Mouse (Mus musculus) MEL (cell line): ENCODE results near the gene Arhgap21. TPM values are rescaled to one million over a fixed set of nuclear protein-coding genes. Genes with fewer than 3 reads are reported as not detected.

Experiments
- DNase-seq: peaks from one replicate; pipeline ENCODE4 v3.0.0; 2011; ENCODE audit warnings: low read depth, low spot score
- H3K27ac ChIP-seq: 2 replicates; pipeline ENCODE4 v1.5.1; 2012; ENCODE audit warnings: low read depth, mild to moderate bottlenecking, control low read depth, low read length, moderate library complexity; ENCODE audit not compliant: control insufficient read depth
- H3K27me3 ChIP-seq, 2 experiments: fragments of 150-350 bp in 1 of 2; sonication (generic) in 1 of 2; 2 replicates each; pipeline ENCODE4 v1.6.1; 2012; ENCODE audit warnings: low read length in 2 of 2, mild to moderate bottlenecking in 2 of 2, improper control_type of control experiment in 1 of 2, moderate library complexity in 1 of 2; ENCODE audit not compliant: insufficient read depth in 2 of 2, control insufficient read depth in 1 of 2
- H3K36me3 ChIP-seq, 2 experiments: 2 replicates each; pipeline ENCODE4 v1.6.1; 2012 to 2014; ENCODE audit warnings: low read length in 2 of 2, improper control_type of control experiment in 1 of 2, inconsistent platforms in 1 of 2, mild to moderate bottlenecking in 1 of 2; ENCODE audit not compliant: insufficient read depth in 2 of 2, control insufficient read depth in 1 of 2
- H3K4me1 ChIP-seq, 2 experiments: fragments of 150-350 bp in 1 of 2; sonication (generic) in 1 of 2; 2 replicates each; pipeline ENCODE4 v1.6.1; 2012; ENCODE audit warnings: low read length in 2 of 2, improper control_type of control experiment in 1 of 2, mild to moderate bottlenecking in 1 of 2; ENCODE audit not compliant: insufficient read depth in 2 of 2, control insufficient read depth in 1 of 2
- H3K4me3 ChIP-seq, 2 experiments: fragments of 150-350 bp in 1 of 2; sonication (generic) in 1 of 2; 2 replicates each; pipeline ENCODE4 v1.5.1; 2012; ENCODE audit warnings: low read depth in 2 of 2, low read length in 2 of 2, mild to moderate bottlenecking in 2 of 2, moderate library complexity in 2 of 2, control low read depth in 1 of 2, improper control_type of control experiment in 1 of 2; ENCODE audit not compliant: control insufficient read depth in 1 of 2, insufficient read depth in 1 of 2
- H3K79me2 ChIP-seq: 2 replicates; pipeline ENCODE4 v1.6.1; 2012; ENCODE audit warnings: mild to moderate bottlenecking, low read length, moderate library complexity; ENCODE audit not compliant: control insufficient read depth, poor library complexity, insufficient read depth
- H3K9ac ChIP-seq: 2 replicates; pipeline ENCODE4 v1.6.1; 2012; ENCODE audit warnings: low read depth, mild to moderate bottlenecking, control low read depth, low read length, moderate library complexity; ENCODE audit not compliant: control insufficient read depth, poor library complexity, severe bottlenecking
- H3K9me3 ChIP-seq: fragments of 150-350 bp; sonication (generic); replicated peaks from 2 replicates; pipeline ENCODE4 v1.6.1; 2012; ENCODE audit warnings: mild to moderate bottlenecking, low read length, improper control_type of control experiment, moderate library complexity; ENCODE audit not compliant: insufficient read depth
- BHLHE40 ChIP-seq: IDR thresholded peaks from 2 replicates; pipeline ENCODE4 v1.6.1; 2012; ENCODE audit warnings: low read depth, mild to moderate bottlenecking, inconsistent platforms, low read length, improper control_type of control experiment, borderline replicate concordance
- CHD1 ChIP-seq: IDR thresholded peaks from 2 replicates; pipeline ENCODE4 v1.6.1; 2012; ENCODE audit warnings: low read depth, mild to moderate bottlenecking, inconsistent platforms, low read length, improper control_type of control experiment
- CHD2 ChIP-seq: IDR thresholded peaks from 2 replicates; pipeline ENCODE4 v1.6.1; 2011; ENCODE audit warnings: low read length, improper control_type of control experiment
- E2F4 ChIP-seq: IDR thresholded peaks from 2 replicates; pipeline ENCODE4 v1.6.1; 2011; ENCODE audit warnings: low read depth, low read length, improper control_type of control experiment, borderline replicate concordance
- ELF1 ChIP-seq: IDR thresholded peaks from 2 replicates; pipeline ENCODE4 v1.6.1; 2014; ENCODE audit warnings: low read depth, mild to moderate bottlenecking, inconsistent platforms, low read length, improper control_type of control experiment, moderate library complexity
- EP300 ChIP-seq, 2 experiments: IDR thresholded peaks; 2 replicates each; pipeline ENCODE4 v1.6.1; 2011; ENCODE audit warnings: improper control_type of control experiment in 2 of 2, low read length in 2 of 2, low read depth in 1 of 2, mild to moderate bottlenecking in 1 of 2
- ETS1 ChIP-seq: IDR thresholded peaks from 2 replicates; pipeline ENCODE4 v1.6.1; 2012; ENCODE audit warnings: low read depth, mild to moderate bottlenecking, inconsistent platforms, low read length, improper control_type of control experiment, moderate library complexity
- GATA1 ChIP-seq: IDR thresholded peaks from 2 replicates; pipeline ENCODE4 v1.6.1; 2011; ENCODE audit warnings: low read depth, low read length, improper control_type of control experiment
- HCFC1 ChIP-seq: IDR thresholded peaks from 2 replicates; pipeline ENCODE4 v1.6.1; 2012; ENCODE audit warnings: low read depth, mild to moderate bottlenecking, inconsistent platforms, low read length, improper control_type of control experiment, moderate library complexity
- JUND ChIP-seq: IDR thresholded peaks from 2 replicates; pipeline ENCODE4 v1.6.1; 2011; ENCODE audit warnings: low read depth, mild to moderate bottlenecking, improper control_type of control experiment, low read length
- KAT2A ChIP-seq: conservative IDR thresholded peaks from 2 replicates; pipeline ENCODE4 v1.6.1; 2012; ENCODE audit warnings: low read depth, low read length, improper control_type of control experiment, inconsistent platforms
- MEF2A ChIP-seq: IDR thresholded peaks from 2 replicates; pipeline ENCODE4 v1.6.1; 2014; ENCODE audit warnings: low read depth, mild to moderate bottlenecking, inconsistent platforms, low read length, improper control_type of control experiment; ENCODE audit not compliant: poor library complexity, insufficient replicate concordance, severe bottlenecking; ENCODE audit errors: extremely low read depth
- MYC ChIP-seq: IDR thresholded peaks from 2 replicates; pipeline ENCODE4 v1.6.1; 2011; ENCODE audit warnings: low read depth, mild to moderate bottlenecking, low read length, improper control_type of control experiment, moderate library complexity
- POLR2AphosphoS5 ChIP-seq: IDR thresholded peaks from 2 replicates; pipeline ENCODE4 v1.6.1; 2012; ENCODE audit warnings: low read depth, borderline replicate concordance, mild to moderate bottlenecking, inconsistent platforms, low read length, moderate library complexity, mixed read lengths
- SIN3A ChIP-seq: IDR thresholded peaks from 2 replicates; pipeline ENCODE4 v1.6.1; 2012; ENCODE audit warnings: low read length, improper control_type of control experiment, inconsistent platforms
- TAL1 ChIP-seq: IDR thresholded peaks from 2 replicates; pipeline ENCODE4 v1.6.1; 2012; ENCODE audit warnings: mild to moderate bottlenecking, inconsistent platforms, low read length, moderate library complexity, mixed read lengths
- TCF12 ChIP-seq: IDR thresholded peaks from 2 replicates; pipeline ENCODE4 v1.6.1; 2014; ENCODE audit warnings: low read depth, mild to moderate bottlenecking, inconsistent platforms, low read length, improper control_type of control experiment, moderate library complexity
- ZKSCAN1 ChIP-seq: IDR thresholded peaks from 2 replicates; pipeline ENCODE4 v1.6.1; 2012; ENCODE audit warnings: low read depth, mild to moderate bottlenecking, inconsistent platforms, low read length, improper control_type of control experiment, moderate library complexity
- ZMIZ1 ChIP-seq: IDR thresholded peaks from 2 replicates; pipeline ENCODE4 v1.6.1; 2012; ENCODE audit warnings: low read depth, mild to moderate bottlenecking, inconsistent platforms, low read length, improper control_type of control experiment, moderate library complexity
- polyA plus RNA-seq, 2 experiments: library from polyadenylated mRNA; stranded (reverse) in 1 of 2; unstranded in 1 of 2; fragments of >175 nt in 1 of 2; fragments of >200 nt in 1 of 2; gene quantifications; 2 replicates each; pipeline versions ENCODE4 v1.2.1 to v1.2.4; 2012; ENCODE audit warnings: low replicate concordance in 2 of 2, low read depth in 1 of 2; ENCODE audit not compliant: insufficient read length in 2 of 2, insufficient read depth in 1 of 2, missing spikeins in 1 of 2
- total RNA-seq: library from RNA; depleted of rRNA; stranded (reverse); fragments of 300-350 nt; gene quantifications from 2 replicates; pipeline ENCODE4 v1.2.3, GENCODE M21; 2012

Arhgap21 gene
- total and polyA plus RNA-seq, 3 experiments = 12.4 to 104 (median 30.6) TPM

DNA sequence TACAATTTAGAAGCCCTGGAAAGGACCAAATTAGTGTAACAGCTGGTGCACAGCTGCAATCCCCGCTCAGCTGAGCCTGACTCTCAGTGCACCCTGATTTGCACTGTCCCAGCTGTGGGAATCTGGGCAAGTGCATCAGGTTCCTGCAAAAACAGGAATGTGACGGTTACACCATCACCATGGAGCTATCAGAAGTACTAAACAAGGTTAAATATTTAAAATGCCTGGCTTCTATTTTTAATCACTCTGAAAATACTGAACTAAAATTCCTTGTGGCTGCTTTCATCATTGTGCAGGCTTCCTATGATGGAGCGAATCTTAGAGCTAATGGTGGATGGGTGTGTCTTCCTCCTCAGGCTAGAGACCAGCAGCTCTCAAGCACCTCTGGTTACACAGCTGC is 29.3 kb downstream of the Arhgap21 start:
- Histone ChIP-seq H3K36me3 (peaks cover 0 to 17% of the 10 kb centered on the region in 2 experiments; a peak in 2 of 4 replicates), H3K27me3 (no peaks in the 10 kb centered on the region), H3K79me2 (peaks cover 40% of the 10 kb centered on the region), H3K9ac (no peak overlapping the region), H3K4me3 (no peak overlapping the region), H3K27ac (no peak overlapping the region), H3K4me1 (peaks cover 10 to 16% of the 10 kb centered on the region in 2 experiments), H3K9me3 (no peaks in the 10 kb centered on the region)
- no peak for DNase-seq
- no peak for TF ChIP-seq EP300 (IDR thresholded peaks at IDR 0.05; ENCODE audit: low read depth in 1 of 2, low read length in 2 of 2)
- TF ChIP-seq POLR2AphosphoS5 = no peak
- TF ChIP-seq BHLHE40 = no peak
- no peak for TF ChIP-seq ZKSCAN1
- TF ChIP-seq TCF12 = no peak
- TF ChIP-seq GATA1 = no peak
- no peak for TF ChIP-seq TAL1
- no peak for TF ChIP-seq ELF1
- no peak for TF ChIP-seq KAT2A
- TF ChIP-seq MYC = no peak

DNA sequence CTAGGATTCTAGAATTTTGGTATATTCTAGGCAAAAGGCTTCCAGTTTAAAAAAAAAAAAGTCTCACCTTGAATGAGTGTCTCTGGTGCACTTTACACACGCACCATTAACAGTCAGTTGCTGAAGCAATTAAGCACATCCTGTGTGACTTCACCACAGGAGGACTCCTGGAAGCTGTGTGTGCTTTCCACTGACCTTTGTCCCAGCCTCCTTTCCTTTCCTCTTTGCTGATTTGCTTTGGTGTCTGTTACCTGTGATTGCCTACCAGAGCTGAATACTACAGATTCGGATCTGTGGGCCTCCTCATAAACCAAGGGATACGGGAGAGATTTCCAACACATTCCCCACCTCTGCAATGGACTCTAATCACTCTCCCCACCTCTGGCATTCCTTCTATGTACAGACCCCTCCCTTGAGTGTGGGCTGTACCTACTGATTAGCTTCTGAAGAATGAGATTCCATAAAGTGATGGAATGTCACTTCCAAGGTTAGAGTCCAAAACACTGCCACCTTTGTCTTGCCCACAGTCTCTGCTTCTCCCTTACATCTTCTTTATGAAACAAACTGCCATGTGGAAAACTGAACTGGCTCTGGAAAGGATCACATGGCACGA is 32.0 kb downstream of the Arhgap21 start:
- no peak for DNase-seq
- H3K4me3 ChIP-seq = no peak overlapping the region
- no peak overlapping the region for H3K27ac ChIP-seq
- TF ChIP-seq CHD2 (no peak), HCFC1 (no peak), JUND (no peak), ELF1 (no peak), ETS1 (no peak), KAT2A (no peak), CHD1 (no peak), E2F4 (no peak), SIN3A (no peak), GATA1 (no peak), MEF2A (no peak), ZMIZ1 (no peak)
- TF ChIP-seq, all 39 proteins: peak for 0
- Histone ChIP-seq H3K36me3 (no peaks in the 10 kb centered on the region; a peak in 1 of 4 replicates), H3K27me3 (no peaks in the 10 kb centered on the region), H3K4me1 (peaks cover 0 to 5% of the 10 kb centered on the region in 2 experiments; a peak in 2 of 4 replicates), H3K9me3 (no peaks in the 10 kb centered on the region), H3K79me2 (peaks cover 43% of the 10 kb centered on the region), H3K9ac (no peak overlapping the region)
